Mouse (Mus musculus) MEL (cell line): Measurements from ENCODE around the gene Ext2.

Source experiments
- CTCF ChIP-seq, 3 experiments: IDR thresholded peaks in 2 of 3; conservative IDR thresholded peaks in 1 of 3; 2 replicates each; pipeline ENCODE4 v1.5.1; 2011 to 2012; ENCODE audit warnings: low read length in 3 of 3, low read depth in 2 of 3, mild to moderate bottlenecking in 2 of 3, improper control_type of control experiment in 1 of 3, inconsistent platforms in 1 of 3, mixed read lengths in 1 of 3, moderate library complexity in 1 of 3; ENCODE audit not compliant: control insufficient read depth in 1 of 3, insufficient read depth in 1 of 3, poor library complexity in 1 of 3, severe bottlenecking in 1 of 3
- ETS1 ChIP-seq: IDR thresholded peaks from 2 replicates; pipeline ENCODE4 v1.6.1; 2012; ENCODE audit warnings: low read depth, mild to moderate bottlenecking, inconsistent platforms, low read length, improper control_type of control experiment, moderate library complexity
- GABPA ChIP-seq: IDR thresholded peaks from 2 replicates; pipeline ENCODE4 v1.6.1; 2012; ENCODE audit warnings: low read depth, mild to moderate bottlenecking, inconsistent platforms, low read length, improper control_type of control experiment, moderate library complexity
- GATA1 ChIP-seq: IDR thresholded peaks from 2 replicates; pipeline ENCODE4 v1.6.1; 2011; ENCODE audit warnings: low read depth, low read length, improper control_type of control experiment
- MAFK ChIP-seq: IDR thresholded peaks from 2 replicates; pipeline ENCODE4 v1.6.1; 2011; ENCODE audit warnings: low read depth, mild to moderate bottlenecking, low read length, improper control_type of control experiment, borderline replicate concordance
- POLR2A ChIP-seq, 2 experiments: IDR thresholded peaks; 2 replicates each; pipeline ENCODE4 v1.6.1; 2011 to 2012; ENCODE audit warnings: low read length in 2 of 2, mild to moderate bottlenecking in 2 of 2, control low read depth in 1 of 2, improper control_type of control experiment in 1 of 2, low read depth in 1 of 2, moderate library complexity in 1 of 2; ENCODE audit not compliant: control insufficient read depth in 1 of 2, insufficient read depth in 1 of 2, poor library complexity in 1 of 2
- POLR2AphosphoS2 ChIP-seq: IDR thresholded peaks from 2 replicates; pipeline ENCODE4 v1.6.1; 2011; ENCODE audit warnings: low read length, improper control_type of control experiment
- RAD21 ChIP-seq: IDR thresholded peaks from 2 replicates; pipeline ENCODE4 v1.6.1; 2011; ENCODE audit warnings: mild to moderate bottlenecking, low read depth, low read length, improper control_type of control experiment
- TBP ChIP-seq: IDR thresholded peaks from 2 replicates; pipeline ENCODE4 v1.8.0; 2011; ENCODE audit warnings: low read depth, low read length, improper control_type of control experiment
- USF1 ChIP-seq: IDR thresholded peaks from 2 replicates; pipeline ENCODE4 v1.6.1; 2014; ENCODE audit warnings: low read depth, mild to moderate bottlenecking, inconsistent platforms, low read length, improper control_type of control experiment, moderate library complexity
- ZC3H11A ChIP-seq: IDR thresholded peaks from 2 replicates; pipeline ENCODE4 v1.6.1; 2012; ENCODE audit warnings: low read depth, mild to moderate bottlenecking, inconsistent platforms, low read length, improper control_type of control experiment

DNA sequence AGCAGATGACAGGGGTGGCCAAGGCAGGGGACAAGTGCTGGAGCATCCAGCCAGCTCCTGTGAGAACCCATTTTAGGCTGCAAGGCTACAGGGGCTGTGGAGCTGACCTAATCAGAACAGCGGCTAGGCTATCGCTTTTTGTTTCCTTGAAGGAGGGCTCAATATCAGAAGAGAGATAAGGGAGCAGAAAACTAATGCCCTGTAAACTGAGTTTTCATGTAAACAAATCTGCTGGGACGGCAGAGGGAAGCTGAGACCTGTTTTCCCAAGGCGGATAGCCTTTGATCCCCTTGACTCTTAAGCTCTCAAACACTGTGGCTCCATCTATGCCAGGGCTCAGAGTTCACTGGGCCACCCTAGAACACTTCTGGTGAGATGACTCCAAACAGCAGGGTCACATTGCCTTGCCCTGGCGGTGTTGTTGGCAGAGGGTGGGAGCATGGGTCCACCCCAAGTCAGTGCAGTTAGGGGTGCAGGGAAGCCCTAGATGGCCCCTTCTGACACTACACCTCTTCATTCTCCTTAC is 83.3 kb downstream of the Ext2 start:
- TF ChIP-seq CTCF (IDR thresholded peaks at IDR 0.05 in 2 of 3, conservative IDR thresholded peaks at IDR 0.05 in 1 of 3; ENCODE audit: control insufficient read depth in 1 of 3, insufficient read depth in 1 of 3, low read depth in 2 of 3, low read length in 3 of 3, poor library complexity in 1 of 3, severe bottlenecking in 1 of 3), result no peak
- TF ChIP-seq POLR2A (IDR thresholded peaks at IDR 0.05; ENCODE audit: control insufficient read depth in 1 of 2, insufficient read depth in 1 of 2, low read depth in 1 of 2, low read length in 2 of 2, poor library complexity in 1 of 2), result no peak
- no peak for TF ChIP-seq ZC3H11A
- no peak for TF ChIP-seq POLR2AphosphoS2
- TF ChIP-seq TBP, result no peak
- TF ChIP-seq MAFK, result no peak
- TF ChIP-seq GABPA, result no peak
- no peak for TF ChIP-seq USF1
- no peak for TF ChIP-seq GATA1
- no peak for TF ChIP-seq ETS1
- no peak for TF ChIP-seq RAD21
